Mouse (Mus musculus) megakaryocyte progenitor cell, adult 5-6 weeks (primary cell): Measurements from ENCODE around the gene Ddx3y. TPM values are rescaled to one million over a fixed set of nuclear protein-coding genes. Genes with fewer than 3 reads are reported as not detected.

Source experiments
- ATAC-seq: replicated peaks from 2 replicates; pipeline ENCODE4 v1.8.0; 2016; ENCODE audit warnings: mild to moderate bottlenecking, moderate TSS enrichment, inconsistent platforms; ENCODE audit not compliant: poor library complexity
- total RNA-seq, 2 experiments: library from RNA; stranded (forward) in 1 of 2; stranded (reverse) in 1 of 2; fragments of 157-497, 149-512 nt in 1 of 2; fragments of 200-1000 nt in 1 of 2; gene quantifications; 2 replicates each; pipeline versions ENCODE4 v1.2.3 to v1.2.4; 2015 to 2017

Ddx3y gene
- total RNA-seq (2015), result 35.9 and 40.2 TPM in 2 replicates
- total RNA-seq (2017), result 54.0 and 64.3 TPM in 2 replicates

GRCm38 (mm10) chrY:1286171-1286795 is at the start of gene Ddx3y:
TSS of gene Ddx3y (minus strand) at chrY:1286629.
- ATAC-seq, result peak; percentile 99

- ATAC-seq, result peak; percentile 57
Observed at GRCm38 (mm10) chrY:1293708-1294107, 7.3 kb upstream of the Ddx3y start.

GRCm38 (mm10) chrY:1285735-1286134 is 694 bp downstream of the Ddx3y start:
- ATAC-seq, result peak; percentile 73

- no peak for ATAC-seq
Observed at GRCm38 (mm10) chrY:1246117-1246516, 40.3 kb downstream of the Ddx3y start.

- peak; percentile 98 for ATAC-seq
Observed at GRCm38 (mm10) chrY:1245426-1245863, 41.0 kb downstream of the Ddx3y start, which contains the start of gene Uty. TSS of gene Uty (minus strand) at chrY:1245759.

- ATAC-seq, result peak; percentile 15
Observed at GRCm38 (mm10) chrY:1244940-1245339, 41.5 kb downstream of the Ddx3y start.

- peak; percentile 45; the same call in 1 of the 2 replicates for ATAC-seq
Observed at GRCm38 (mm10) chrY:1244421-1244820, 42.0 kb downstream of the Ddx3y start.

- ATAC-seq, result no peak
Observed at GRCm38 (mm10) chrY:1220001-1220400, 66.4 kb downstream of the Ddx3y start.

Other genes starting within 250 kb of the Ddx3y start
- gene Uty, start 40.9 kb downstream of the Ddx3y start, total RNA-seq (2015), result 25.6 and 33.0 TPM in 2 replicates
- gene Uty, start 40.9 kb downstream of the Ddx3y start, total RNA-seq (2017), result 23.7 and 36.5 TPM in 2 replicates
- not detected in 2 replicates for gene Usp9y, start 173.2 kb upstream of the Ddx3y start, total RNA-seq (2015)
- gene Usp9y, start 173.2 kb upstream of the Ddx3y start, total RNA-seq (2017), result not detected in 2 replicates